Mouse (Mus musculus): Measurements from ENCODE around the gene Ptov1. TPM values are rescaled to one million over a fixed set of nuclear protein-coding genes. Genes with fewer than 3 reads are reported as not detected.

Gene Ptov1
- polyA plus RNA-seq, 1 experiment: 66.2 TPM

DNA sequence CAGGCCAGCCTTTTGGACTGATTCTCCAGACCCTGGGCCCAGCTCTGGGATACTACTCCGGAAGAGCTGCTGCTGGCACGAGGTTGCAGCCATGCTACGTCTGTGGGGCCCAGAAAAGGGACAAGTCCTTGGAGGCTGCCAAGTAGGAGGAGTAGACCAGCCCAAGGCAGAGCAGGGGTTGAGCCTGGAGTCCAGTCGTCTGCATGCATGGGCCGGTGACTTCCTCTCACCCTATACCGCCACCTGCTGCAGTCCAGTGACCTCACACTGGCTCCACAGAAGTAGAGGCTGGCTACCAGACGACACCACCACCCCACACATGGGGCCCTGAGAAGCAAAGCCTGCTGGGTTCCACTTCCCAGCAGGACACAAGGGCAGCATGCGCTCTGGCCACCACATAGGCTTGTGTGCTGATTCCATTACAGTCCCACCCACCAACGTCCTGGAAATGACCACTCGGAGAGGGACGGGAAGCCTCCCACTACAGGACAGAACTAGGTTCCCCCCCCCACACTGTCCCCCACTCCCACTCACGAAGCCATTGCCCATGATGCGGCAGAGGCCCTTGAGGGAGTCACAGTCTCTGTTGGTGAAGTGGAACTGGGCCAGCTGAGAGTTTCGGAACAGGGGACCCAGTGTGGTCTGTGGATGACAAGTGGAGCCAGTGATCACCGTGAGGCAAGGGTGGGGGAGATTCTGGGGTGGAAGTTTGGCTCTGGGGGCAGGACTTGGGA is 3.1 kb downstream of the Ptov1 start:
- TF ChIP-seq CTCF (IDR thresholded peaks at IDR 0.05; ENCODE audit: extremely low read depth, insufficient read depth, insufficient read length, insufficient replicate concordance) (no peak), POLR2A (IDR thresholded peaks at IDR 0.05; ENCODE audit: low read depth, low read length) (no peak)
- H3K4me3 ChIP-seq (ENCODE audit: extremely low read depth, insufficient read depth, insufficient read length): no peak overlapping the region
- no peak for DNase-seq (ENCODE audit: low read depth in 1 of 2, low spot score in 2 of 2)

DNA sequence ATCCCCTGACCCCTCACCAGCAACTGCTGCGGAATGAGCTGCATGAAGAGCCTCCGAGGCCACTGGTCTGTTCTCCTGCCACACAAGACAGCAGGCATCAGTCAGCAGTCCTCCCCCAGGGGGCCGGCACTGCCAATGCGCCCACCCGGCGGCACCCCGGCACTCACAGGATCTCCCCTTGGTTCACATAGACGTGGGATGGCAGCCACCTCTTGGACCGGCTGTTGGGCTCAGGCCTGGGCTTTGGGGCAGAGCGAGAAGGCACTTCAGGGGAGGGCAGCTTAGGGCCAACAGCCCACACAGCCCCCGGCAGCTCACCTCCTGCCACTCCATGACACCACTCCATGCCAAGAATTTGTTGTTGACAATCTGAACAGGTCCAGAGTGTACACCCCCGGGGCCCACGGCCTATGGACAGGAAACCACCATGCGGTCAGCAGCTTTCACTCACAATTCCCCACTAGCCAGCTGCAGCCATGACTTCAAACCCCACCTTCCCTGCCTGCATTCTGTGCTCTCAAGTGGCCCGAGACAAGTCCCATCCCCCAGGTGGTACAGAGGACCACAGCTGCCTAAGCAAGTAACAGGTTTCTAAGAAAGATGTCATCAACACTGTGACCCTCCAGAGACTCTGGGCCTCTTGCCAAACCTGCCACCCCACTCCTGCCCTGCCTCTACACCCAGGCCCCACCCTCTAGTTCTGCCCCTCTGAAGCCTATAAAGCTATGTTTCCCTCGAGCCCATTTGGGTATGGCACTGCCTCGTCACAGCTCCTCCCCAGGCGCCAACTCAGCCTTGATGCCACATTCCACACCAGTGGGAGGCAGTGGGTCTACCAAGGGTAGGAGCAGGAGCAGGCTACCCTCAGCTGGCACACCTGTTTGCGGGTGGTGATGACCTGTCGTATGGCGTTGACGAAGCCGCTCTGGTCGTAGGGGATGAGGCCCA is 4.7 kb downstream of the Ptov1 start:
- 81% methylated on average over 24 of the region's 24 CpGs for WGBS
- Histone ChIP-seq H3K4me1 (ENCODE audit: control insufficient read depth, insufficient read depth, insufficient read length) (peaks cover 13% of the 10 kb centered on the region; the same call in 1 of the 2 replicates), H3K27ac (ENCODE audit: insufficient read depth, low read length) (no peak overlapping the region), H3K27me3 (ENCODE audit: control insufficient read depth, insufficient read depth, low read length) (no peaks in the 10 kb centered on the region; the same call in 1 of the 2 replicates), H3K4me3 (ENCODE audit: extremely low read depth, insufficient read depth, insufficient read length) (no peak overlapping the region), H3K36me3 (ENCODE audit: control insufficient read depth, insufficient read depth, low read length) (peaks cover 23% of the 10 kb centered on the region)
- DNase-seq (ENCODE audit: low read depth in 1 of 2, low spot score in 2 of 2): no peak
- TF ChIP-seq POLR2A (IDR thresholded peaks at IDR 0.05; ENCODE audit: low read depth, low read length) (no peak), CTCF (IDR thresholded peaks at IDR 0.05; ENCODE audit: extremely low read depth, insufficient read depth, insufficient read length, insufficient replicate concordance) (no peak)

More for the DNA sequence above, 3.1 kb downstream of the Ptov1 start:
- H3K36me3 ChIP-seq (ENCODE audit: control insufficient read depth, insufficient read depth, low read length): peaks cover 21% of the 10 kb centered on the region
- WGBS: 54% methylated on average over 15 of the region's 15 CpGs
- H3K4me1 ChIP-seq (ENCODE audit: control insufficient read depth, insufficient read depth, insufficient read length): peaks cover 13% of the 10 kb centered on the region; the same call in 1 of the 2 replicates
- H3K27me3 ChIP-seq (ENCODE audit: control insufficient read depth, insufficient read depth, low read length): no peaks in the 10 kb centered on the region; the same call in 1 of the 2 replicates
- H3K27ac ChIP-seq (ENCODE audit: insufficient read depth, low read length): no peak overlapping the region

DNA sequence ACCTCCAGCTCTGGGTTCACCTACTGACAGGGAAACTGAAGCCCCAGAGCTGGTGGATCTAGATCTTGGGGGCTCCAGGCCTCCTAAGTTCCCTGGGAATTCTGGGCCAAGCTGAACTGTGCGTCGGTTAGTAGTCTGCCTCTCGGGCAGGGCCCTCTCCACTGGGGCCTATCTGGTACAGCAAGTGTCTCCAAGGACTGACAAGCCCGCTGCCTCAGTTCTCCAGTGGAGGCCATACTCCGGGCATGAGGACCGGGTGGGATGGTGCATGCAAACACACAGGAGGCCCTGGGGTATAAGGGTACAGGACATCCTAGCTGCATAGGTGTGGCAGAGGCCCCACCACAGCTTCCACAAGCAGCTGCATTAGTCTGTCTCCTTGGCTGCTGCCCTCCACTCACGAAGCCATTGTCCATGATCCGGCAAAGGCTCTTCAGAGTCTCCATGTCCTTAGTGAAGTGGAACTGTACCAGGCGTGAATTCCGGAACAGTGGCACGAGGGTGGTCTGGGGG is 5.5 kb downstream of the Ptov1 start:
- no peak for DNase-seq (ENCODE audit: low read depth in 1 of 2, low spot score in 2 of 2)
- no peak overlapping the region for H3K27ac ChIP-seq (ENCODE audit: insufficient read depth, low read length)
- no peak overlapping the region for H3K4me3 ChIP-seq (ENCODE audit: extremely low read depth, insufficient read depth, insufficient read length)
- peaks cover 23% of the 10 kb centered on the region for H3K36me3 ChIP-seq (ENCODE audit: control insufficient read depth, insufficient read depth, low read length)
- 92% methylated on average over 11 of the region's 11 CpGs for WGBS
- H3K27me3 ChIP-seq (ENCODE audit: control insufficient read depth, insufficient read depth, low read length): no peaks in the 10 kb centered on the region; the same call in 1 of the 2 replicates
- TF ChIP-seq CTCF (IDR thresholded peaks at IDR 0.05; ENCODE audit: extremely low read depth, insufficient read depth, insufficient read length, insufficient replicate concordance): no peak
- no peak for TF ChIP-seq POLR2A (IDR thresholded peaks at IDR 0.05; ENCODE audit: low read depth, low read length)
- peaks cover 13% of the 10 kb centered on the region; the same call in 1 of the 2 replicates for H3K4me1 ChIP-seq (ENCODE audit: control insufficient read depth, insufficient read depth, insufficient read length)

DNA sequence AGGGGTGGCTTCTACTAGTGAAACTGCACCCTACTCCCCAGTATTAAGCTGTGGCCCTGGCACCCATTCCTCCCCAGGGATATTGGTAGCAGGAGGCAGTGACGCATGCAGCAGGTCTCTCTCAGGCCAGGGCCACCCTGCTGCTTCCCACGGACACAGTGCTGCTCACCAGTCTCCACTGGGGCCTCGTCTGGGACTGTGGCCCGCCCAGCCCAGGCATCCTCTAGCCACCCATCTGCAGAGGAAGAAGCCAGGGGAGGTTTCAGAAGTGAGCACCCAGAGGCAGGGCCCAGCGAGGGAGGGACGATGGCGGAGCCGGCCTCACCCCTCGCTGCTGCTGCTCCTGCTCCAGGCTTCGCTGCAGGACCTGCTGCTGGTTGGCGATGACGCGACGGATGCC is 6.4 kb downstream of the Ptov1 start:
- Histone ChIP-seq H3K27ac (ENCODE audit: insufficient read depth, low read length) (no peak overlapping the region), H3K36me3 (ENCODE audit: control insufficient read depth, insufficient read depth, low read length) (peaks cover 23% of the 10 kb centered on the region), H3K4me3 (ENCODE audit: extremely low read depth, insufficient read depth, insufficient read length) (no peak overlapping the region), H3K27me3 (ENCODE audit: control insufficient read depth, insufficient read depth, low read length) (no peaks in the 10 kb centered on the region), H3K4me1 (ENCODE audit: control insufficient read depth, insufficient read depth, insufficient read length) (peaks cover 9% of the 10 kb centered on the region; the same call in 1 of the 2 replicates)
- WGBS: 92% methylated on average over 14 of the region's 14 CpGs
- no peak for DNase-seq (ENCODE audit: low read depth in 1 of 2, low spot score in 2 of 2)
- TF ChIP-seq POLR2A (IDR thresholded peaks at IDR 0.05; ENCODE audit: low read depth, low read length): no peak
- no peak for TF ChIP-seq CTCF (IDR thresholded peaks at IDR 0.05; ENCODE audit: extremely low read depth, insufficient read depth, insufficient read length, insufficient replicate concordance)

DNA sequence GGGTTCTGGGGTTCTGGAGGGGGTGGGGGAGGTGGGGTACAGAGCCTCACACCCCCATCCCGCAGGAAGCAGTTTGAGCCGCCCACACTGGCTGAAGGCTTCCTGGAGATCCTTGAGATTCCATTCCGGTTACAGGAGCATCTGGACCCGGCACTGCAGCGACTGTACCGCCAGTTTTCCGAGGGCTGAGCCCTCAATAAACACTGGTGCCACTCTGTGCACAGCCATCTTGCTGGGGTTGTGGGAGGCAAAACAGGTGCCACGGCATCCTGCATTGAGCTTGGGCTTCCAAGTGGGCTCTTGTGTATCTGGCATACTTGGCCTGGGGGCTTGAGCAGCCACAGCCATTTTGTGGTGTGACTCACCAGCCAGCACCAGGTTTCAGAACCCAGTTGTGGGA is 7.2 kb downstream of the Ptov1 start:
- WGBS: 96% methylated on average over 8 of the region's 8 CpGs
- H3K36me3 ChIP-seq (ENCODE audit: control insufficient read depth, insufficient read depth, low read length): peaks cover 23% of the 10 kb centered on the region
- no peaks in the 10 kb centered on the region for H3K27me3 ChIP-seq (ENCODE audit: control insufficient read depth, insufficient read depth, low read length)
- no peak overlapping the region for H3K27ac ChIP-seq (ENCODE audit: insufficient read depth, low read length)
- H3K4me1 ChIP-seq (ENCODE audit: control insufficient read depth, insufficient read depth, insufficient read length): peaks cover 9% of the 10 kb centered on the region; the same call in 1 of the 2 replicates
- DNase-seq (ENCODE audit: low read depth in 1 of 2, low spot score in 2 of 2): no peak
- no peak for TF ChIP-seq CTCF (IDR thresholded peaks at IDR 0.05; ENCODE audit: extremely low read depth, insufficient read depth, insufficient read length, insufficient replicate concordance)
- no peak for TF ChIP-seq POLR2A (IDR thresholded peaks at IDR 0.05; ENCODE audit: low read depth, low read length)
- no peak overlapping the region for H3K4me3 ChIP-seq (ENCODE audit: extremely low read depth, insufficient read depth, insufficient read length)

DNA sequence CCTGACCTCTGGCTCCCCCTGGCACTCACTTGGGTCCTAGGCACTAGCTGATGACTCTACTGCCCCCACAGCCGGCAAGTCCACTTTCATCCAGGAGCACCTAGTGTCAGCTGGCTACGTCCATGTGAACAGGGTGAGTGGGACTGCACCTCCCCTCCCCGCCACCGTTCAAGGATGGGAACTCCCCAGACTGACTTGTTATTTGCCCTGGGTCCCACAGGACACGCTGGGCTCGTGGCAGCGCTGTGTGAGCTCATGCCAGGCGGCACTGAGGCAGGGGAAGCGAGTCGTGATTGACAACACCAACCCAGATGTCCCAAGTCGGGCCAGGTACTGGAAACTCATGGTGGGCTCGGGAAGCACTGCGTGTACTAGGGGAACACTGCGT is 8.2 kb downstream of the Ptov1 start:
- H3K4me1 ChIP-seq (ENCODE audit: control insufficient read depth, insufficient read depth, insufficient read length): peaks cover 4% of the 10 kb centered on the region; the same call in 1 of the 2 replicates
- WGBS: 92% methylated on average over 14 of the region's 14 CpGs
- H3K36me3 ChIP-seq (ENCODE audit: control insufficient read depth, insufficient read depth, low read length): peaks cover 23% of the 10 kb centered on the region
- no peak overlapping the region for H3K27ac ChIP-seq (ENCODE audit: insufficient read depth, low read length)
- TF ChIP-seq CTCF (IDR thresholded peaks at IDR 0.05; ENCODE audit: extremely low read depth, insufficient read depth, insufficient read length, insufficient replicate concordance) (no peak), POLR2A (IDR thresholded peaks at IDR 0.05; ENCODE audit: low read depth, low read length) (no peak)
- DNase-seq (ENCODE audit: low read depth in 1 of 2, low spot score in 2 of 2): no peak
- no peak overlapping the region for H3K4me3 ChIP-seq (ENCODE audit: extremely low read depth, insufficient read depth, insufficient read length)
- H3K27me3 ChIP-seq (ENCODE audit: control insufficient read depth, insufficient read depth, low read length): no peaks in the 10 kb centered on the region
